Mouse (Mus musculus) gastrocnemius, postnatal 10 days (tissue): ENCODE results near the gene Prg2. TPM values are rescaled to one million over a fixed set of nuclear protein-coding genes. Genes with fewer than 3 reads are reported as not detected.

ENCODE experiments used
- DNase-seq: peaks from one replicate; pipeline ENCODE4 v3.0.0; 2021; ENCODE audit warnings: mixed read lengths
- total RNA-seq, 2 experiments: library from RNA; stranded (reverse); gene quantifications; 2 replicates each; pipeline ENCODE4 v1.2.3; 2021

Prg2 gene
- total RNA-seq, 2 experiments from 2014 or later, result 4.8 TPM; not detected in 1

- no peak for DNase-seq
These were observed 18.4 kb upstream of the Prg2 start for GRCm38 (mm10) chr2:84961901-84962300.

DNA sequence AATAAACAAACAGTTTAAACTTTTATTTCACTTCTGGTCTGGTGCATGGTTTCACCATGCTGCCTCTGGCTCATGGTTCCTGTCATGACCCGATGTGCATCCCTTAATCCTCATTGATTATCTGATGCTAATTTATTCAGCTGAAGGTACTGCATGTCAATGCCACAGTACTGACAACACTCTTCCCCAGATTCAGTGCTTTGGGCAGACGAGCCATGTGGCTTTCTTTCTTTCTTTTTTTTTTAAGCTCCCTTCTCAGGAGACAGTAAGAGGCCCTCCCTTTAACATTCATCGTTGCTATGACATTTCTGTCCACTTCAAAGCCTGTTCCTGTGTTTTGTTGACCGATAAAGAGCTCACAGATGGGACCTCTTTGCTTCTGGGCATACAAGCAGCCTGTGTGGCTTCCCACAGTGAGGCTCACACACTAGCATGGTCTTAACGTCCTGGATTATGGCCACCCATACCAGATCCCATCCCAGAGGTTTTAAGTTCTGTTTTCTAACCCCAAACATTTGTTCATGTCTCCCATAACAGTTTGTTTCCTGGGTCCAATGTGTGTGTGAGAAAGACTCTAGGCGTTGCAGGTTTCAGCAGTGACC, 17.3 kb upstream of the Prg2 start:
- no peak for DNase-seq

- no peak for DNase-seq
These were observed 16.0 kb upstream of the Prg2 start for GRCm38 (mm10) chr2:84964111-84964801.

DNA sequence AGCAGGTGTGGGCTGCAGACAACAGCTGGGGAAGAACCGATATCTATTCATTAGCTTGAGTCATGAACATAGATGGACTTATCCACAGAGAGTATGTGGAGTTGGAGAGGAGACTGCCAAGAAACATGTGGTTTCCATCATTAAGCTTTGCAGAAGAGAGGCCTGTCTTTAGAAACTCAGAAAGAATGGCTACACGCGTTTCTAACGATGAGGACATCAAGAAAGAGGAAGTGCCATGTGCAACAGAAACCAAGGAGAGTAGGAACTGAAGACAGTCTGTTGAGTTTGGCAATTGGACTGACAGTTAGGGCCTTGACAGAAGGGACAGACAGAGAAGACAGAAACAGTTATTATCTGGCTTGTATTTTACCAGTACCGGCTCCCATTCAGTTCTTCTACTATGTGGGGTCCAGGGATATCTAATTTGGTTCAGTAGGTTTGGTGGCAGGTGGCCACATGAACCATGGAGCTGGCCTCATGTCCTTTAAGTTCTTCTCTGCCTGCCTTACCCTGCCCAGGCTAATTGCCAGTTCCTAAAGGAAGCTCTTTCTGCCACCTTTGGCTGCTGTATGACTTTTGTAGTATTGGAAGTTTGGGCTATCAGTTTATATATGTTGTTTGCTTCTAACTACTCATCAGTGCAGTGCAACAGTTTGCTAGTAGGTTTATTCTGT, 12.8 kb upstream of the Prg2 start:
- no peak for DNase-seq

- DNase-seq, result no peak
These were observed 4.7 kb upstream of the Prg2 start for GRCm38 (mm10) chr2:84975580-84975979.

DNA sequence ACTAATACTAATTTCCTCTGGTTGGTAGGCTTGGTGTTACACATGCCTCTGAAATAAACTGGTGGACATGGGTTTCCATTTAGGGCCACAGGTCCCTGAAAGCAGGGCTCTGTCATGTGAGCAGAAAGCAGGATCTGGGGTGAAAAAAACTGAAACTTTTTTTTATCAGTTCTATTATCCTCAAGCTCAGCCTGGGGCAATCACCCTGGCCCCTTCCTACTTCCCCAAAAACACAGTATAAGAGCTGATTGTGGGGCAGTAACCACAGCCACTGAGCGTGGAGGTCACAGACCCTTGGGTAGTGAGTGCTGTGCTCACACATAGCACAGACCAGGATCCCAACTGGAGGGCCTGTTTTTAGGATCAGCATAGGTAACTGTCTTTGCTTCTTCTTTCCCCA, 7.7 kb downstream of the Prg2 start, which contains the start of gene Prg3:
TSS of gene Prg3 (plus strand) at position 286 of the 400 bp plus-strand sequence.
- DNase-seq, result no peak

- DNase-seq, result no peak
These were observed 16.1 kb downstream of the Prg2 start for GRCm38 (mm10) chr2:84996376-84996775.

DNA sequence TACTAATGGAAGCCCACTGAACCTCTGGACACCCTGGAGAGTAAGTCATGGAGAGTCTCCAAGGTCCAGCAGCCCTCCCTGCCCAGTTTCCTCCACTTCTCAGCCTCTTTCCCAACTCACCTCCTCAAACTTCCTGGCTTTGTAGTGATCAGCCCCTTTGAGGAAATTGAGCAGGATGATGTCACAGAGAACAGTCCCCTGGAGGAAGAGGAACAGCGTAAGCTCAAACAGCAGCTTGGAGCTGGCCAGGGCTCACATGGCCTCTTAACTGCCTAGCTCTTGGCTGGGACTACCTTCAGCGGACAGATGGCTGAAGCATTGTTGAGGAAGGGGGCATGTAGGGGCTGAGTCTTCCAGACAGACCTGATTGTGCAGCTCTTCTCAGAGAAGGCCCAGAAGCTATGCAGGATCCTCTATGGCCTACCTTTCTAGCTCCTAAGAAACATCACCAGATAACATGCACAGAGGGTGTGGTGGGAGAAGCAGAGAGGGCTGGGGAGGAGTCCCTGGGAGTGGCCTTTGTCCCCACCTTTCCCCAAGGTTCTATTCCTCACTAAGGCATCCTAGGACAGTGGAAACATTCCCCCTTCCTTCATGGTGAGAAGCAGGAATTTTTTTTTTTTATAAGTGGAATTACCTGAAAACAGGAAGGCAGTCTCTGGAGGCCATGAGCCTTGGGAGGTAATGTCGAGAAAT, 19.4 kb downstream of the Prg2 start:
- DNase-seq, result no peak

DNA sequence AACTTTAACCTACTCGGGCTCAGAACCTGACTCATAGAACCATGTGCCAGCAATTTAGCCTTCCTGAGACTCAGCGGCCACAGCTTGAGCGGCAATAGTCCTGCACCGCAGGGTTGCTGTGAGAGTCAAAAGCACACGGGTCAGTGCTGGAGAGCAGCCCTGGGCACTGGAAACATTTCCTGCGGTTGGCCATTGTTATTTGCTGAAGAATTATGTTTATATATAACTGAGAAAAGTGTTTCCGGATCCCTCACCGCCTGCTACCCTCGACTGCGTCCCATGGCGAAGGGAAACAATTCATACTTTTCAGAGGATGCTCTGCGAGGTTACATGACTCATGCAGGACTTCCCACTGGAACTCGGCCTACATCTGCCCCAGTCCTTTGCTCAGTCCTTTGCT, 21.2 kb downstream of the Prg2 start:
- no peak for DNase-seq

DNA sequence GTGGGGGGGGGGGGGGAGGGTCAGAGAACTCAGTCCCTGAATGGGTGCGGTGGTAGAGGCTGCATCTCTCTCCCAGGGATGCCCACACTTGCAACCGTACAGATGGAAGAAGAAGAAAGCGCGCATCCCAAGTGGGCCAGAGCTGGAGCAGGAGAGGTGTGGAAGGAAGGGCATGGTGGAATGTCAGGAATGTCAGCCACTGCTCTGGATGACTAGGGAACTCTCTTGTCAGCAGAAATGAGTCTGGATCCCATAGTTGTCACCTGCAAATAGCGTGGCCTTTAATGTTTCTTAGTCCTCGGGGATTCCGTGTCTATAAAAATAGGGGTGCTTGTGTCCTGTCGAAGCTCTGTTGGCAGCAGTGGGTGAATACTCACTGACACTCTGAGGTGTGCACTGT, 22.3 kb downstream of the Prg2 start:
- no peak for DNase-seq

DNA sequence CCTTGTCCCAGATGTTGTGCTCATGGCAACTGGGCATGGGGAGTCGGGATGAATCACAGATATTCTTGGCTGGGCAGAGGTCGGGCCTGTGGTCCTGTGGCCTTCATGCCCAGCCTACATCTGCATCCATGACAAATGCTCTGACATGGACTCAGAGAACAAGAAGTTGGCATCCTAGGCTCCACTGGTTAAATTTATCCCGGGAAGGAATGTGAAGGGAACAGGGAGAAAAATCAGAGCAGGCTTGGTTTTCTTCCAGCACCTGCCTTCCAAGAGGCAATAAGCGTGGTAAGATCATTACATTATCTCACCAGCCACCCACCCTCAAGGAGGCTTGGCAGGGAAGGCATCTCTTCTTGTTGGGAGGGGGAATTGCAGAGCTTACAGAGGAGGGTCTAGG, 24.1 kb downstream of the Prg2 start:
- DNase-seq, result no peak

- DNase-seq, result no peak
These were observed 26.3 kb downstream of the Prg2 start for GRCm38 (mm10) chr2:85006600-85006999.

DNA sequence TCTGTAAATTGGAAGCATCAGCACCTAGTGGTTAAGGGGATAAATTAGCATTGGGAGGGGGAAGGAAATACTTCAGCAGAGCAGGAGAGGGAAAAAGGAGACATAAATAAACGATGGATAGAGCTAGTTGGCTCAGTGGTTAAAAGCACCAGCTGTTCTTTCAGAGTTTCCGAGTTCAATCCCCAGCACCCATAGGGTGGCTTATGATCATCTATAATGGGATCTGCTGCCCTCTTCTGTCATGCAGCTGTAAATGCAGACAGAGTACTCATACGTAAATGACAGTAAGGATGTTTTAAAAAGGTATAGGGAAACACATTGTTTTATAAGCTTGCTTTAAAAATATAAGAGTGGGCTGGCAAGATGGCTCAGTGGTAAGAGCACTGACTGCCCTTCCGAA, 27.5 kb downstream of the Prg2 start:
- no peak for DNase-seq

GRCm38 (mm10) chr2:85009212-85009611, 29.0 kb downstream of the Prg2 start:
- DNase-seq, result no peak

GRCm38 (mm10) chr2:85011906-85012604, 31.8 kb downstream of the Prg2 start:
- DNase-seq, result no peak

DNA sequence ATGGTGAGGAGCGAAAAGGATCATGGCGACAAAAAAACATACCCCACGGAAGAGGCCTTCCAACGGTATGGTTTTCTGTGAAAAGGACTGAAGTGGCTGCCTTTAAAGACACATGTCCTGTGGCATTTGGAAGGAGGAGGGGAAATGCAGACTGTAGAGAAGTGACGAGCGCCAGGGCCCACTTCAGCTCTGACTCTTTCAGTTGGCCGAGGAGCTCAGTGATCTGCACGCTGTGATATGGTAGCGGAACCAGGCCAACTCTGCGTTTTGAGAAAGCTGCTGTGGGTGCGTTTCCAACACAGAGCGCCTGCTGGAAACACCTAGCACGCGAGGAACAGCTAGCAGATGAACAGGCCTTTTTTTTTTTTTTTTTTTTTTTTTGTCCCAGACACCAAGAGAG, 32.4 kb downstream of the Prg2 start:
- no peak for DNase-seq

DNA sequence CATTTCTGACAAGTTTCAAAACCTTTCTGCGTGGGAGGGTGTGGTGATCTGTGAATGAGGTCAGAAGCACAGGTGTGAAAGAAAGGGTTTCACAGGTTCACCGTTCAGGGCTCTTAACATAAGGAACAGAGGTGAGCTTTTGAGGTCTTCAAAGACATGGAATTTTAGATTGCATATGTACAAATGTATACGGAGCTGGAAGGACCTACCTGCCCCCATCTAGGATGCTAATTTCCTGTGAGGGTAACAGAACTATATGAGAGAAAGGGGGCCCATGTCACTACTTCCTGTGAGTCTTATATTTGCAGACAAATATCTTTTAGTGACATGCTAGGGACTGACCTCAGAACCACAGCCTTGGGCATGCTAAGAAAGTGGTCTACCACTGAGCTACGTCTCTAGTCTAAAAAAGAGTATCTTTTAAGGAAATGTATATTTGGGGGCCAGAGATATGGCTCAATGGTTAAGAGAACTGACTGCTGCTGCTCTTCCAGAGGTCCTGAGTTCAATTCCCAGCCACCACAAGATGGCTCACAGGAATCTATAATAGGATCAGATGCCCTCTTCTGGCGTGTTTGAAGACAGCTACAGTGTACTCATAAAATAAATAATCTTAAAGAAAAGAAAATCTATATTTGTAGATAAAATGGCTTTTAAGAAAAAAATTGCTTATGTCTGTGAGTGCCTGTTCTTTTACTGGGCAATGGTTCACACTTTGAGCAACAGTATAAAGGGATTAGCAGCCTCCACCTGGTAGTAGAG, 33.7 kb downstream of the Prg2 start:
- DNase-seq, result no peak

DNA sequence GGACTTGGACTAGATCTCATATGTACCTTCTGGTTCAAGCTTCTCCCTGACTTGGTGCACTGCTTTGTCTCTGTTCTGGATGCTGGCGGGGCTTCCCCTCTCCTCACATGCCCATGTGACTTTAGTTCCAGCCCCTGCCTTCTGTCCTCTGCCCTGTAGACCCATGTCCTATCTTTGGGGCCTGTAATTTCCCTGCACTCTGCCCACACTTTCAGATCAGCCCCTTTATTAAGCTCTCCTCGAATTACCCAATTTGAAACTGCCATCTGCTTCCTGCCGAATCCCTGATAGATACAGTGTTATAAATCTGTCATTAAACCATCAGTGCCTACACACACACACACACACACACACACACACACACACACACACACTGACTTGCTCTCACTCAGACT, 34.3 kb downstream of the Prg2 start:
- DNase-seq, result no peak

DNA sequence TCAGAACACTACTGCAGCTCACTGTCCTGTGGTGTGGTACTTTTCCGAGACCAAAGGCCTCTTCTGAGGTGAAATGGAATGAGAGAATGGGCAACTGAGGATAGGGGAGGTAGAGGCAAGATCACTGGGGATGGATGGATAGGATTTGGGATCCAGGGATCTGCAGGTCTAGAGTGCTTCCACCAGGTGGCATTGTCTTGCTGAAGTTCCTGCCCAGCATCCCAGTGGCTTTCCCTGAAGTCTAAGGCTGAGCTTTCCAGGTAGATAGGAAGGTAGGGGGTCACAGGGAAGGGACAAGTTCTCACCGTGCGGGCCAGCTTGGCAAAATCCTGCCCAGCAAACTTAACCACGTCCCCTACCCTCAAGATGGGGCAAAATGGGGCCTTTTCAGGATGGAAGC, 41.8 kb downstream of the Prg2 start:
- no peak for DNase-seq

- no peak for DNase-seq
These were observed 45.9 kb downstream of the Prg2 start for GRCm38 (mm10) chr2:85026178-85026577.

DNA sequence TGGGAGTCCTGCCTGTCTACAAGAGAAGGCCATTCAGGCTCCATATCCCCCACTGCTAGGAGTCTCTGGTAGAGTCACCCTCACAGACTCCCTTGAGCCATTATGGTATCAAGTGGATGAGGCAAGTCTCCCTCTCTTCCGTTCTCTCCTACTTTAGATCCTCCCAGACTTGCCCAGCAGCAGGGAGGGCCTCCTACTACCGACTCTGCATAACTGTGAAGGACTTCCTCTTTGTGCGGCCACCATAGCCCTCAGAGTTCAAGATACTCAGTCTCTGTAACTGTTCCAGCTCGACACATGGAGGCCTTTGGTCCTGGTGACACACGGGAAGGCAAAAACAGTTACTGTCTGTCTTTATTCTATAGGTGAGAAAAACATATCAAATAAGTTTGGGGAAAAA, 47.0 kb downstream of the Prg2 start:
- DNase-seq, result no peak

GRCm38 (mm10) chr2:85029897-85030296, 49.6 kb downstream of the Prg2 start:
- no peak for DNase-seq
